Mouse (Mus musculus) megakaryocyte, adult 5-6 weeks (primary cell): ENCODE data around the gene Fitm1. TPM values are rescaled to one million over a fixed set of nuclear protein-coding genes. Genes with fewer than 3 reads are reported as not detected.

ENCODE experiments used
- ATAC-seq: 2 replicates; pipeline ENCODE4 v1.8.0; 2016; ENCODE audit warnings: mild to moderate bottlenecking, inconsistent platforms; ENCODE audit not compliant: poor library complexity, severe bottlenecking
- total RNA-seq, 2 experiments: library from RNA; stranded (forward) in 1 of 2; stranded (reverse) in 1 of 2; fragments of 153-499, 151-499 nt in 1 of 2; fragments of 221-1000, 200-1000 nt in 1 of 2; gene quantifications; 2 replicates each; pipeline versions ENCODE4 v1.2.3 to v1.2.4; 2015 to 2017

Gene Fitm1
- 0.33 TPM in 1 of 2 replicates, not detected in the other for total RNA-seq (2015)
- not detected in 2 replicates for total RNA-seq (2017)

DNA sequence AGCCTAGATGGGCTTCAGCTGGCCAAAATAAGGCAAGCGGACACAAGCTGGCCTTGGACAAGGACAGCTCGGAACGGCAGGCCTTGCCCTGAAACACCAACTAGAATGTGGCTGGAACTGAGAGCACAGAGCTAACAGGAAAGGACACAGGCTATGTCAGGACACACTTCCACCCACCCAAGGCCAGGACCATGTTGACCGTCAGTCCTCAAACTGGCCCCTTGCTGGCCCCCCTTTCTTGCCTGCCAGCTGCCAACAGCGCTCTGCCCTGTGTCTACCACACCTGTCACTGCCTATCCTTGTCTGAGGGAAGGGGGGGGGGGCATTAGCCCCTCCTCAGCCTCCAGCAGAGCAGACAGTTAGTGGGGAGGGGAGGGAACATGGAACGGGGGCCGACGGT, at the start of gene Fitm1:
Fitm1 (plus strand) TSS at position 316 of the 400 bp plus-strand sequence.
- no peak for ATAC-seq

- no peak for ATAC-seq
Observed at GRCm38 (mm10) chr14:55526674-55527073, 48.7 kb upstream of the Fitm1 start.

- ATAC-seq: peak; percentile 71; the same call in 1 of the 2 replicates
Observed at GRCm38 (mm10) chr14:55527940-55528339, 47.5 kb upstream of the Fitm1 start.

GRCm38 (mm10) chr14:55536116-55536745, 39.2 kb upstream of the Fitm1 start:
- ATAC-seq: 0 out of 2 replicates have a peak, but pooled peaks have one; percentile 23

DNA sequence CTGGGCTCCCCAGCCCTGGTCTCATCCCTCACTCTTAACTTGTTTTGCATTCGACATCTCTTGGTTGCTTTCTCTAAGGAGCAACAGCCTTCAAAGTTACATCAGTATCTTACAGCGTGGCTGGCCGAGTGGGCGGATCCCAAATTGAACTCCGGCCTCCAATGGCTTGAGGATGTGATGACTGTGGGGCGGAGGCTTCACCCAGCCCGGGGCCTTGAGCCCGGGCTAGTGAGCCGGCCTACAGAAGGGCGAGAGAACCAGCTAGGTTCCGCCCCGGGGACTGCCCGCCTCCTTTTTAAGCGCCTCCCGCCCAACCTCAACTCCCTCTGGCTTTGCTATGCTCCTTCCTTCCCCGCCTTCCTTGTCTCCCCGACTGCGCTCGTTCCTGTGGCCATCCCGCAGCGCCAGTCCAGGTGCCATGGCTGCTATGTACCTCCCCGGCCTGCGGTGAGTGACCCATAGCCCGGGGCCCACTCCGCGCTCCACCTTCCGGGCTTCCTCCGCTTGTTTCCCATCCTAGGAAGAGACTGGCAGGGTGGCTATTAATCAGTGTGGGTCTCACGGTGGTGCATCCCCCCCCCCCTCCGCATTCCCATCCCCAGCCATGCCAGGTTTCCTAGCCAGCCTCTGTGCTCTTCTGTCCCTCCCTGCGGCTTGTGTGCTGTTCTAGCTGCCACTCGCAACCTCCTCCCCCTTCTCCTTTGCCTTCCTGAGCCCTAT, 35.2 kb upstream of the Fitm1 start, which contains the start of gene Pck2:
Pck2 (plus strand) TSS at position 200 of the 720 bp plus-strand sequence.
- ATAC-seq: peak; percentile 96

DNA sequence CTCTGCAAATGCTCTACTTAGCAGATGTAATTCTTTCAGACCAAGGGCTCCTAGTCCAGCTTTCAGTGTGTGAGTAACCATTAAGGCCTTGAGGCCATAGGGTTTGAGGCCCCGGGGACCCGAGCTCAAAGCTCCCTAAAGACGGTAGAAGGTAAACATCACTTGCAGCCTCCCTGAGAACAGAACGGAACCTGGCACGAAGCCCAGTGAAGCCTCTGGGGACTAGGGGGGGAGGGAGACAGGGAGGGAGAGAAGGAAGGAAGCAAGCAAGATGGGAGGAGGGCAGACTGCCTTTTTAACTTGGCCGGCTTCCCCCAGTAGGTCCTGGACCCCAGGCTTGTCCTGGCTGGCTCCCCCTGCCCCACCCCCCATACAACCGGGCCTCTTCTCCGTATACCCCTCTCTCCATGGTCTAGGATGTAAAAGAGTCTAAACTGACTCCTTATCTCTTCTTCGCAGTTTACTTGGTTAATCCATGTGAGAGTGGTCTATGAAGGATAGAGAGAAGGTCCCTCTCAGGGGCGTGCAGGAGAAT, 34.6 kb upstream of the Fitm1 start:
- ATAC-seq: no peak

- ATAC-seq: no peak
Observed at GRCm38 (mm10) chr14:55542268-55542667, 33.1 kb upstream of the Fitm1 start.

GRCm38 (mm10) chr14:55544334-55544733, 31.1 kb upstream of the Fitm1 start:
- ATAC-seq: no peak

GRCm38 (mm10) chr14:55550191-55550590, 25.2 kb upstream of the Fitm1 start:
- no peak for ATAC-seq

GRCm38 (mm10) chr14:55551347-55551746, 24.1 kb upstream of the Fitm1 start:
- no peak for ATAC-seq

DNA sequence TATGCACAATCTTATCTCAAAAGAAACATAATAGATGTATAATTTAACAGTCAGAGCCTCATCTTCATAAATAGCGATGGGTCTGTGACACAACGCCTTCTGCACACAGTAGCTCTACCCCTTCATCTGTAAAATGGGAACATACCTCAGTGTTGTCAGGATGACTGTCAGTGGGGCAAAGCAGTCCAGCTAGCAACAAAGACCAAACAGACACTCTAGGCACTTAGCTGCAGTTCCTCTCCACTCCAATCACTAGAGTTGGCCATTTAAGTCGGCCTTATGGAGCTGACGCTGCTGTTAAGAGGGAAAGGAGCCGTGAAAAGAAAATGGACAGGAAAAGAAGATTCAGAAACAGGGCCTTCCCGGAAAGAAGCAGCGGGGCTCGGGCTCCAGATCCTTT, 23.6 kb upstream of the Fitm1 start:
- ATAC-seq: no peak

DNA sequence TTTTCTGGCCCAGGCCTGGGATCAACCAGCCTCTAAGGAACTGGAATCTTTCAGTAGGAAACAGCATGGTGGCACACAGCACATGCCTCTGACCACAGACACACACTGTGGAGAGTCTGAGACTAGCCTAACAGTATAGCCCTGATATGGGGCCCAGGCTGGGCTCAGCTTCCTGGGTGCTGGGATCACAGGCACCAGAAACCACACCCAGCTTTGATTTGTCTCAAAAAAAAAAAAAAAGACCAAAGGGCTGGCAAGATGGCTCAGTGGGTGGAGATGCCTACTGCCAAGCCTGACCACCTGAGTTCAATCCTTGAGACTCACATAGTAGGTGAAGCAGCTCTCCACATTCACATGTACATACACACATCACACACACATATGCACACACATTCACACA, 20.8 kb upstream of the Fitm1 start:
- ATAC-seq: no peak

DNA sequence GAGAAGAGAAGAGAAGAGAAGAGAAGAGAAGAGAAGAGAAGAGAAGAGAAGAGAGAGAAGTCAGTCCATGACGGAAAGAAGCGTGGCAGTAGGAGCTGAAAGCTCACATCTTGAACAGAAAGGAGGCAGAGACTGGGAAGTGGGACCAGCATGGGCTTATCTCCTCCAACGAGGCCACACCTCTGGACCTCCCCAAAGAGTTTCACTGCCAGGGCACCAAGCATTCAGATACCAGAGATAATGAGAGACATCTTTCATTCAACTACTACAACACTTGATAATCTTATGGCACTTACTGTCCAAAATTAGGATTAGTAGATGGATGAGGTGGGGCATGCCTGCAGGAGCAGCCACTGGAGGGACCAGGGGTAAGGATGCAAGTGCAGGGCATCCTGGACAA, 19.6 kb upstream of the Fitm1 start:
- no peak for ATAC-seq

- peak; percentile 39 for ATAC-seq
Observed at GRCm38 (mm10) chr14:55557003-55557402, 18.4 kb upstream of the Fitm1 start.

DNA sequence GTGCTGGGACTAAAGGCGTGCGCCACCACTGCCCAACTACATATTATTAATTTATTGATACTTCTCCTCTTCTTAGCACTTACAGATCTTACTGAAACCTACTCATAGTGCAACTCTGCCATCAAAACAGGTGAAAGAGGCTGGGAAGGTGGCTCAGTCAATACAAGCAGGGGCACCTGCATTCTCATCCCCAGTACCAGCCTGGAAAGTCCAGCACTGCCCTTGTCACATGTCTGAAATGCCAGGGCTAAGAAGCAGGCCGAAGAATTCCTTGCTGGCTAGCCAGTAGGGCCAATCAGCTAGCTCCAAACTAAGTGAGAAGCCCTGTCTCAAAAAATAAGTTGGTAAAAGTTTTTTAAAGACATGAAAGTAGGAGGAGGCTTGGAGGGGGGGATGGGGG, 17.8 kb upstream of the Fitm1 start:
- ATAC-seq: no peak

GRCm38 (mm10) chr14:55558740-55559448, 16.5 kb upstream of the Fitm1 start:
- ATAC-seq: no peak

DNA sequence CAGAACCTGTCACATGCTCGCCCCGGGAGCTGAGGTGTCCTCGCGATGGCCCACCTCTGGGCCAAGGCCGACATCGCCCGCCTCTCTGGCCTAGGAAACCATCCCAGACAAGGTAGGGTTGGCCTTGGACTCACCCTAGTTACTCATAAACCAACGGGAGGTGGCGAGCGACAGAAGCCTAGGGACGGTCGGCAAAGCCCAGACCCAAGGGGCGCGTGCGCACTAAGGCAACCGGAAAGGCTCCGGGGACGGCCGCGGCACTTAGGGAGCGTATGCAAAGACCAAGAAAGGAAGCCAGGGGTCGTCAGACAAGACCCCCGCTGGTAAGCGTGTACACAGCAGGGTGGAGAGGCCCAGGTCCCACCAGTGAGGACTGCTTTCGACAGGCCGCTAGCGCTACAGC, 15.6 kb upstream of the Fitm1 start, which contains the start of gene Dcaf11:
Dcaf11 (plus strand) TSS at position 208 of the 403 bp plus-strand sequence.
- peak; percentile 59 for ATAC-seq

GRCm38 (mm10) chr14:55560202-55561073, 15.0 kb upstream of the Fitm1 start, which contains the start of gene A730061H03Rik:
TSS of gene A730061H03Rik (minus strand) at chr14:55560406.
- peak; percentile 75 for ATAC-seq

DNA sequence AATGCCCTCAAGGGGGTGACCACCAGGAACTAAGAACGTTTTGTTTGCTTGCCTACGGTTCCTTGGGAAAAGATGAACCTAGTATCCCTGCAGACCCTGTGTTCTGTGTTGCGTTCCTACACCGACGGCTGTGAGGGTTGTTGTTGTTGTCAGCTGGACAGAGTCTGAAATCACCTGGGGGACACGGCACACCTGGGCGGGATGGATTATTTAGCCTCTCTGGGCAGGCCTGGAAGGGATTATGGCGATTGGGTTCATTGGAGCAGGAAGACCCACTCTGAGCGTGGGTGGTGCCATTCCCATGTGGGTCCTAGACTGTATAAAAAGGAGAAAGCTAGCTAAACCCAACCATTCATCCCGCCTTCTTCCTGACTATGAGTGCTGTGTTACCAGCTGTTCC, 13.6 kb upstream of the Fitm1 start:
- no peak for ATAC-seq

DNA sequence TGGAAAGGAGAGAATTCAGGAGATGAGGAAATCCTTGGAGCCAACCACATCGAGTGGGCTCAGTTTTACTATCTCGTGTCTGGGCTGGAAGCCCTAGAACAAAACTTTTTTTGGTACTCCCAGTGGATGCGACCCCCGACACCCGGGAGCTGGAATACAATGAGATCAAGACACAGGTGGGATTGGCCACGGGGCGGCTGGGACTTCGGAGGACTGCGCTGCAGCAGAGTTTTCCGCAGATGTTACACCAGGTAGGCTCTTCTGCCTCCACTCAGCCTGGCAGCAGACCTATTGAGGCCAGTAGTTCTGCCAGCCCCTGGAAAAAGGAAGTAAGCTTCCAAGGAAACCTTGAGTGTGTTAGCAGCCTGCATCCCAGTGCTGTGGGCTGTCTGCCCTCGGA, 12.2 kb upstream of the Fitm1 start:
- no peak for ATAC-seq
